Mouse (Mus musculus) kidney, postnatal 14 days (tissue): ENCODE data around the gene Gm20795.
"Not testable (repeated sequence)": the region's sequence is repeated elsewhere in the genome, so short reads cannot be mapped to it uniquely, and the experiment has no call there.

Source experiments
- DNase-seq: peaks from one replicate; pipeline ENCODE4 v3.0.0; 2022; ENCODE audit warnings: mixed read lengths

Gm20795 gene

GRCm38 (mm10) chrY:40804614-40805013 is at the start of gene Gm20795:
Gene Gm20795, plus strand, starts transcription at chrY:40804914.
- DNase-seq, result not testable (repeated sequence)

- DNase-seq, result not testable (repeated sequence)
These were observed 29.0 kb upstream of the Gm20795 start, which contains the start of gene Gm21797 for GRCm38 (mm10) chrY:40775665-40776064. Gene Gm21797, minus strand, starts transcription at chrY:40775765.
